Mouse (Mus musculus) liver, embryonic 14.5 days (tissue): Measurements from ENCODE around the gene Ank2.

Source experiments
- CTCF ChIP-seq: IDR thresholded peaks from 2 replicates; pipeline ENCODE4 v1.5.1; 2016; ENCODE audit warnings: antibody characterized with exemption, low read depth, control low read depth
- EP300 ChIP-seq: IDR thresholded peaks from 2 replicates; pipeline ENCODE4 v1.6.1; 2016; ENCODE audit warnings: antibody characterized with exemption, low read depth

GRCm38 (mm10) chr3:127294079-127294478, 205.1 kb downstream of the Ank2 start:
- TF ChIP-seq CTCF = no peak
- TF ChIP-seq EP300 = no peak
